Mouse (Mus musculus): Measurements from ENCODE around the gene Olfm4. TPM values are rescaled to one million over a fixed set of nuclear protein-coding genes. Genes with fewer than 3 reads are reported as not detected.

Gene Olfm4
- polyA plus RNA-seq, 1 experiment from 2014 or later: 43.3 TPM

DNA sequence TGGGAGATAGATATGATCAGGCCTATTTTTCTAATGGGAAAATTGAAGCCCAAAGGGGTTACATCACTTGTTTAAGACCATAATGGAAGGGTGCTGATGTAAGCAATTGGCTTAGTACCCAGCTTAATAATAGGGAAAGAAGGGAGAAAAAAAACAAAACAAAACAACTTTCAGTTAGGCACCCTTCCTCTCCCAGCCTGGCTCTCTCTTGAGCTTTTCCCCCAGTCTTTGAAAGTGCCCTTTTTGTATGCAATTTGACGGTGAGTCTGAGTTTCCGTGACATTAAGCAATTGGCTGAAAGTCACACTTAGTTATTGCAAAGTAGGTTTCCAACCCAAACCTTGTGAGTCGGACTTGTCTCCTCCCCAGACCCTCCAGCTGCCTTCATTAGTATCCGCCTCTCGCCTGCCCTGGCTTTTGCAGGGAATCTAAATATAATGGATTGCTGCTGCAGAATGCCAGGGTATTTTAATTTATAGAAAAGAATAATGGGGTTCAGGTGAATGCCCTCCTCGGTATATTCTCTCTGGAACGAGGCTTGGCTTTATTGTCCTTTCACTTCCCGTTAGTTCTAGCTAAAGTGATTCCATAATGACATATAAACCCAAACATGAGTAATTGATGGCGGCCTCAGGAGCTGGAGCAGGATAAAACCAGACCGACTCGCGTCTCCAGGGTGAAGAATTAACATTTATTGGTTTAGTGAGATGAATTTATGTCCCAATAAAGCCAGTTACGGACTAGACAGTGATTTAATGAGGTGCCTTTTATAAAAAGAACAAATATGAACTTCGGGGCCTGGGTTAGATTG lies 12.7 kb upstream of the Olfm4 start:
- no peak overlapping the region for H3K4me3 ChIP-seq (ENCODE audit: low read depth, low read length)
- H3K27ac ChIP-seq (ENCODE audit: low read length): no peak overlapping the region
- no peaks in the 10 kb centered on the region for H3K27me3 ChIP-seq (ENCODE audit: control insufficient read depth, insufficient read depth, low read depth, low read length)
- H3K36me3 ChIP-seq (ENCODE audit: control insufficient read depth, insufficient read depth): no peaks in the 10 kb centered on the region
- no peaks in the 10 kb centered on the region for H3K4me1 ChIP-seq (ENCODE audit: control insufficient read depth, low read depth, low read length)
- no peaks in the 10 kb centered on the region; the same call in 1 of the 2 replicates for H3K9me3 ChIP-seq (replicated peaks; ENCODE audit: control insufficient read depth, low read length)
- no peak for ATAC-seq (ENCODE audit: low read depth)
- WGBS (ENCODE audit: insufficient replicate concordance): 66% methylated on average over 14 of the region's 14 CpGs
- H3K4me2 ChIP-seq (ENCODE audit: low read depth, low read length): no peak overlapping the region
- H3K9ac ChIP-seq (ENCODE audit: low read depth, low read length): no peak overlapping the region

DNA sequence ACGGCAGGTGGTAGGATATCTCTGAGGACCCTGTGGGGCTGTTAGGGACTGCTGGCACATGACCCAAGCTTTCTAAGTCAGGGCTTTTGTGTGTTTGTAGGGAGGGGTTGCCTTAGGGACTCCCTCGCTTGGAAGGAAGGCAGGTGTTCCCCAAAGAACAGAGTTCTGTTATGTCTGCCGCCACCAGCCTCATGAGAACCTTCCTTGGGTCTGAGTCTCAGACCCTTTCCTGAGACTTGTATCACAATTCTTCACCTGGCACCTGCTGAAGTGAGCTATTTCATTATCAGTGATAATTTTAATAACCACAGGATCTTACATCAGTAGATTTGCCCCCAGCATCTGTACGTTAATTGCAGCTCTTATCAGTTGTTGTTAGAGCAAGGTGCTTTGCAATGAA lies 2.4 kb upstream of the Olfm4 start:
- no peaks in the 10 kb centered on the region for H3K4me1 ChIP-seq (ENCODE audit: control insufficient read depth, low read depth, low read length)
- WGBS (ENCODE audit: insufficient replicate concordance): 59% methylated on average over 4 of the region's 4 CpGs
- ATAC-seq (ENCODE audit: low read depth): no peak
- H3K9me3 ChIP-seq (replicated peaks; ENCODE audit: control insufficient read depth, low read length): no peaks in the 10 kb centered on the region
- no peak overlapping the region for H3K27ac ChIP-seq (ENCODE audit: low read length)
- H3K4me2 ChIP-seq (ENCODE audit: low read depth, low read length): no peak overlapping the region
- H3K9ac ChIP-seq (ENCODE audit: low read depth, low read length): no peak overlapping the region
- H3K4me3 ChIP-seq (ENCODE audit: low read depth, low read length): no peak overlapping the region
- no peaks in the 10 kb centered on the region for H3K36me3 ChIP-seq (ENCODE audit: control insufficient read depth, insufficient read depth)
- no peaks in the 10 kb centered on the region for H3K27me3 ChIP-seq (ENCODE audit: control insufficient read depth, insufficient read depth, low read depth, low read length)

DNA sequence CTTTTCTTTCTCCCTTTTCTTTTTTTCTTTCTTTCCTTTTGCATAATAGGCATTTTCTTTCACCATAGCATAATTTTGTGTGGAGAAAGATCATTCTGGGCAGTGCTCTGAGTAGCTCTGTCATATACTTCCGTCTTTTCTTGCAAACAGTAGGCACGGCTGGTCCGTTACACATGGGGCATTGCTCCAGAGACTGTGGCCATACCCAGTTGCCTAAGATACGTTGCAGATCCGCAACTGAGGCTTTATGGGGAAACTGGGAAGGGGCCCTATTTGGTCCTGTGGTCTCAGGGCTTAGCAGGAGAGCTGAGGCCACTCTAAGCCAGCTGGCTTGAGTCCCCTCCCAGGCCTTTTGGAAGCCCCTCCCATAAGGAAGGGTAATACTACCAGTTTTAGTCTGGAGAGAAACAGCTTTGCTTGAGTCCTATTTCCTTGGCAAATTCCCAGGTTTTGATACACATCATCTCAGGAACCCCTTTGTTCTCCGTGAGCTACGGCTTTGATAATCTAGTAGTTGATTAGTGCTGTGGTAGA lies 1.3 kb downstream of the Olfm4 start:
- Histone ChIP-seq H3K4me3 (ENCODE audit: low read depth, low read length) (no peak overlapping the region), H3K4me2 (ENCODE audit: low read depth, low read length) (no peak overlapping the region), H3K27ac (ENCODE audit: low read length) (no peak overlapping the region), H3K27me3 (ENCODE audit: control insufficient read depth, insufficient read depth, low read depth, low read length) (no peaks in the 10 kb centered on the region), H3K36me3 (ENCODE audit: control insufficient read depth, insufficient read depth) (no peaks in the 10 kb centered on the region), H3K9me3 (replicated peaks; ENCODE audit: control insufficient read depth, low read length) (no peaks in the 10 kb centered on the region), H3K9ac (ENCODE audit: low read depth, low read length) (no peak overlapping the region), H3K4me1 (ENCODE audit: control insufficient read depth, low read depth, low read length) (no peaks in the 10 kb centered on the region)
- 54% methylated on average over 7 of the region's 7 CpGs for WGBS (ENCODE audit: insufficient replicate concordance)
- ATAC-seq (ENCODE audit: low read depth): peak; percentile 41; the same call in 1 of the 2 replicates

DNA sequence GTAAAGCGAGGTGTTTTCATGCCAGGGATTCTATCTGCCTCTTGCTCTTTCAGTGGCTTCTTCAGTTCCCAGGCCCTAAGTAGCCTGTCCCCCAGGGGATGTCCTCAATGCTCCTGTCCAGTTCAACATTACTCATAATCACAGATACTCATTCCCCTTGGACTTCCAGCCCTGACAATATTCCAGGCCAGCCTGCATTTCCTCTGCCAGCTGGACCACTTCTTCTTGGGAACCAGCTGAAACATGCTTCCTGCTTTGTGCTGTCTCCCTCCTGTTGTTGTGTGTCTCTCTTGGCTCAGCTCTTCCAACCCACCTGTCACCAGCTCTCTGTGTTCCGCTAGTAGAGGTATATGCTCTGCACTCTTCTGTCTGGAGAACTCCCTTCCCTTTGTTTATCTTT lies 1.8 kb downstream of the Olfm4 start:
- H3K9me3 ChIP-seq (replicated peaks; ENCODE audit: control insufficient read depth, low read length): no peaks in the 10 kb centered on the region
- H3K36me3 ChIP-seq (ENCODE audit: control insufficient read depth, insufficient read depth): no peaks in the 10 kb centered on the region
- H3K4me3 ChIP-seq (ENCODE audit: low read depth, low read length): no peak overlapping the region
- H3K4me1 ChIP-seq (ENCODE audit: control insufficient read depth, low read depth, low read length): no peaks in the 10 kb centered on the region
- no peak for ATAC-seq (ENCODE audit: low read depth)
- H3K27ac ChIP-seq (ENCODE audit: low read length): no peak overlapping the region
- WGBS (ENCODE audit: insufficient replicate concordance): 68% methylated on average over 2 of the region's 2 CpGs
- no peak overlapping the region for H3K9ac ChIP-seq (ENCODE audit: low read depth, low read length)
- no peaks in the 10 kb centered on the region for H3K27me3 ChIP-seq (ENCODE audit: control insufficient read depth, insufficient read depth, low read depth, low read length)
- H3K4me2 ChIP-seq (ENCODE audit: low read depth, low read length): no peak overlapping the region

- Histone ChIP-seq H3K4me3 (ENCODE audit: low read depth, low read length) (no peak overlapping the region), H3K9me3 (replicated peaks; ENCODE audit: control insufficient read depth, low read length) (no peaks in the 10 kb centered on the region), H3K36me3 (ENCODE audit: control insufficient read depth, insufficient read depth) (no peaks in the 10 kb centered on the region), H3K4me2 (ENCODE audit: low read depth, low read length) (no peak overlapping the region), H3K27ac (ENCODE audit: low read length) (no peak overlapping the region), H3K4me1 (ENCODE audit: control insufficient read depth, low read depth, low read length) (no peaks in the 10 kb centered on the region), H3K9ac (ENCODE audit: low read depth, low read length) (no peak overlapping the region), H3K27me3 (ENCODE audit: control insufficient read depth, insufficient read depth, low read depth, low read length) (no peaks in the 10 kb centered on the region)
- 51% methylated on average over 7 of the region's 8 CpGs for WGBS (ENCODE audit: insufficient replicate concordance)
- ATAC-seq (ENCODE audit: low read depth): no peak; the same call in 1 of the 2 replicates
These were observed 3.0 kb downstream of the Olfm4 start for GRCm38 (mm10) chr14:79986831-79987230.

GRCm38 (mm10) chr14:79989785-79990184 lies 5.9 kb downstream of the Olfm4 start:
- Histone ChIP-seq H3K9ac (ENCODE audit: low read depth, low read length) (no peak overlapping the region), H3K4me1 (ENCODE audit: control insufficient read depth, low read depth, low read length) (no peaks in the 10 kb centered on the region), H3K36me3 (ENCODE audit: control insufficient read depth, insufficient read depth) (no peaks in the 10 kb centered on the region), H3K4me2 (ENCODE audit: low read depth, low read length) (no peak overlapping the region), H3K27ac (ENCODE audit: low read length) (no peak overlapping the region), H3K27me3 (ENCODE audit: control insufficient read depth, insufficient read depth, low read depth, low read length) (no peaks in the 10 kb centered on the region), H3K4me3 (ENCODE audit: low read depth, low read length) (no peak overlapping the region), H3K9me3 (replicated peaks; ENCODE audit: control insufficient read depth, low read length) (no peaks in the 10 kb centered on the region)
- no peak for ATAC-seq (ENCODE audit: low read depth)
- WGBS (ENCODE audit: insufficient replicate concordance): 52% methylated on average over 4 of the region's 4 CpGs

GRCm38 (mm10) chr14:79990547-79990946 lies 6.7 kb downstream of the Olfm4 start:
- Histone ChIP-seq H3K9ac (ENCODE audit: low read depth, low read length) (no peak overlapping the region), H3K36me3 (ENCODE audit: control insufficient read depth, insufficient read depth) (no peaks in the 10 kb centered on the region), H3K27ac (ENCODE audit: low read length) (no peak overlapping the region), H3K4me1 (ENCODE audit: control insufficient read depth, low read depth, low read length) (no peaks in the 10 kb centered on the region), H3K27me3 (ENCODE audit: control insufficient read depth, insufficient read depth, low read depth, low read length) (no peaks in the 10 kb centered on the region), H3K4me3 (ENCODE audit: low read depth, low read length) (no peak overlapping the region), H3K9me3 (replicated peaks; ENCODE audit: control insufficient read depth, low read length) (no peaks in the 10 kb centered on the region), H3K4me2 (ENCODE audit: low read depth, low read length) (no peak overlapping the region)
- WGBS (ENCODE audit: insufficient replicate concordance): 51% methylated on average over 5 of the region's 5 CpGs
- no peak for ATAC-seq (ENCODE audit: low read depth)

GRCm38 (mm10) chr14:79997534-79997933 lies 13.7 kb downstream of the Olfm4 start:
- H3K9ac ChIP-seq (ENCODE audit: low read depth, low read length): no peak overlapping the region
- no peaks in the 10 kb centered on the region for H3K27me3 ChIP-seq (ENCODE audit: control insufficient read depth, insufficient read depth, low read depth, low read length)
- H3K4me1 ChIP-seq (ENCODE audit: control insufficient read depth, low read depth, low read length): no peaks in the 10 kb centered on the region
- no peaks in the 10 kb centered on the region for H3K36me3 ChIP-seq (ENCODE audit: control insufficient read depth, insufficient read depth)
- WGBS (ENCODE audit: insufficient replicate concordance): 69% methylated on average over 4 of the region's 4 CpGs
- no peak for ATAC-seq (ENCODE audit: low read depth)
- no peak overlapping the region for H3K4me2 ChIP-seq (ENCODE audit: low read depth, low read length)
- H3K9me3 ChIP-seq (replicated peaks; ENCODE audit: control insufficient read depth, low read length): no peaks in the 10 kb centered on the region
- H3K4me3 ChIP-seq (ENCODE audit: low read depth, low read length): no peak overlapping the region
- no peak overlapping the region for H3K27ac ChIP-seq (ENCODE audit: low read length)

GRCm38 (mm10) chr14:80000110-80000531 lies 16.2 kb downstream of the Olfm4 start:
- H3K4me3 ChIP-seq (ENCODE audit: low read depth, low read length): no peak overlapping the region
- no peak overlapping the region for H3K4me2 ChIP-seq (ENCODE audit: low read depth, low read length)
- ATAC-seq (ENCODE audit: low read depth): no peak

More at GRCm38 (mm10) chr14:80000110-80000531, 16.2 kb downstream of the Olfm4 start:
- Histone ChIP-seq H3K27me3 (ENCODE audit: control insufficient read depth, insufficient read depth, low read depth, low read length) (no peaks in the 10 kb centered on the region), H3K4me1 (ENCODE audit: control insufficient read depth, low read depth, low read length) (no peaks in the 10 kb centered on the region), H3K9ac (ENCODE audit: low read depth, low read length) (no peak overlapping the region), H3K27ac (ENCODE audit: low read length) (no peak overlapping the region), H3K9me3 (replicated peaks; ENCODE audit: control insufficient read depth, low read length) (no peaks in the 10 kb centered on the region), H3K36me3 (ENCODE audit: control insufficient read depth, insufficient read depth) (no peaks in the 10 kb centered on the region)
- 23% methylated on average over 8 of the region's 8 CpGs for WGBS (ENCODE audit: insufficient replicate concordance)
